Mouse (Mus musculus) midbrain, embryonic 10.5 days (tissue): Measurements from ENCODE around the gene Ghrhr. TPM values are rescaled to one million over a fixed set of nuclear protein-coding genes. Genes with fewer than 3 reads are reported as not detected.

Experiments used
- DNase-seq: peaks from one replicate; pipeline ENCODE4 v3.0.0-alpha.2; 2017; ENCODE audit warnings: low spot score
- H3K27ac ChIP-seq: fragments of 300-500 bp; sonication (generic); replicated peaks from 2 replicates; pipeline ENCODE4 v1.5.1; 2016; ENCODE audit warnings: mild to moderate bottlenecking
- H3K27me3 ChIP-seq: fragments of 300-500 bp; sonication (generic); 2 replicates; pipeline ENCODE4 v1.6.1; 2016; ENCODE audit warnings: low read depth, mild to moderate bottlenecking; ENCODE audit not compliant: poor library complexity, severe bottlenecking
- H3K36me3 ChIP-seq: fragments of 300-500 bp; sonication (generic); 2 replicates; pipeline ENCODE4 v1.6.1; 2016; ENCODE audit warnings: mild to moderate bottlenecking, moderate library complexity
- H3K4me1 ChIP-seq: fragments of 300-500 bp; sonication (generic); 2 replicates; pipeline ENCODE4 v1.6.1; 2016
- H3K4me3 ChIP-seq: fragments of 300-500 bp; sonication (generic); 2 replicates; pipeline ENCODE4 v1.5.1; 2016; ENCODE audit warnings: mild to moderate bottlenecking, moderate library complexity
- H3K9me3 ChIP-seq: fragments of 300-500 bp; sonication (generic); replicated peaks from 2 replicates; pipeline ENCODE4 v1.6.1; 2016; ENCODE audit warnings: mild to moderate bottlenecking
- WGBS: fragments of 180-500 bp; shearing (Covaris S2); methylation state at CpG from one replicate; pipeline ENCODE4 v1.1.7; 2016; 5-methylcytosine and 5-hydroxymethylcytosine counted together
- polyA plus RNA-seq: library from polyadenylated mRNA; unstranded; fragments of >200 nt; fragmentation: Nextera tagmentation; extraction: Ambion mirVana; gene quantifications from 2 replicates; pipeline ENCODE4 v1.2.1, GENCODE M21; 2016

The Ghrhr gene
- polyA plus RNA-seq, 1 experiment from 2014 or later = not detected

GRCm38 (mm10) chr6:55437919-55438318, 61.8 kb downstream of the Ghrhr start:
- H3K36me3 ChIP-seq = no peaks in the 10 kb centered on the region
- peaks cover 52% of the 10 kb centered on the region for H3K4me1 ChIP-seq
- no peaks in the 10 kb centered on the region for H3K9me3 ChIP-seq
- H3K27ac ChIP-seq = peak overlapping the region; percentile 71
- H3K4me3 ChIP-seq = no peak overlapping the region
- H3K27me3 ChIP-seq = no peaks in the 10 kb centered on the region
- WGBS = 65% methylated on average over 3 of the region's 3 CpGs
- DNase-seq = no peak

Other genes starting within 250 kb of the Ghrhr start
- 0.21 and 0.30 TPM in 2 replicates for gene Crhr2, start 243.3 kb upstream of the Ghrhr start, polyA plus RNA-seq
- gene Inmt, start 201.3 kb upstream of the Ghrhr start, polyA plus RNA-seq = 0.62 and 2.0 TPM in 2 replicates
- 23.3 and 27.1 TPM in 2 replicates for gene Mindy4, start 172.9 kb upstream of the Ghrhr start, polyA plus RNA-seq
- gene Aqp1, start 39.9 kb upstream of the Ghrhr start, polyA plus RNA-seq = 0.56 and 1.1 TPM in 2 replicates
- 31.4 and 34.3 TPM in 2 replicates for gene Adcyap1r1, start 75.7 kb downstream of the Ghrhr start, polyA plus RNA-seq